Mouse (Mus musculus) midbrain, postnatal 0 days (tissue): Measurements from ENCODE around the gene Gan. TPM values are rescaled to one million over a fixed set of nuclear protein-coding genes. Genes with fewer than 3 reads are reported as not detected.

Source experiments
- ATAC-seq: fragments of 200-750 bp; cut with Nextera tagmentation; 2 replicates; pipeline ENCODE4 v1.8.0; 2017; ENCODE audit warnings: moderate number of reproducible peaks, mild to moderate bottlenecking, moderate TSS enrichment, moderate library complexity; ENCODE audit not compliant: low FRiP score
- DNase-seq: peaks from one replicate; pipeline ENCODE4 v3.0.0-alpha.2; 2015; ENCODE audit warnings: low spot score
- H3K27ac ChIP-seq: fragments of 300-500 bp; sonication (generic); 2 replicates; pipeline ENCODE4 v1.5.1; 2014; ENCODE audit warnings: low read depth, mild to moderate bottlenecking, low read length, mixed read lengths
- H3K27me3 ChIP-seq: fragments of 300-500 bp; sonication (generic); 2 replicates; pipeline ENCODE4 v1.6.1; 2014; ENCODE audit warnings: low read length, control low read depth, mixed read lengths; ENCODE audit not compliant: insufficient read depth
- H3K36me3 ChIP-seq: fragments of 300-500 bp; sonication (generic); 2 replicates; pipeline ENCODE4 v1.6.1; 2014; ENCODE audit warnings: low read length, control low read depth, mixed read lengths; ENCODE audit not compliant: insufficient read depth
- H3K4me1 ChIP-seq: fragments of 300-500 bp; sonication (generic); 2 replicates; pipeline ENCODE4 v1.6.1; 2014; ENCODE audit warnings: mild to moderate bottlenecking, control low read depth, antibody characterized with exemption, low read length, mixed read lengths; ENCODE audit not compliant: insufficient read depth
- H3K4me2 ChIP-seq: fragments of 300-500 bp; sonication (generic); 2 replicates; pipeline ENCODE4 v1.6.1; 2014; ENCODE audit warnings: low read depth, mild to moderate bottlenecking, low read length, mixed read lengths; ENCODE audit not compliant: poor library complexity, severe bottlenecking
- H3K4me3 ChIP-seq: fragments of 300-500 bp; sonication (generic); 2 replicates; pipeline ENCODE4 v1.5.1; 2014; ENCODE audit warnings: low read depth, mild to moderate bottlenecking, low read length, moderate library complexity
- H3K9ac ChIP-seq: fragments of 300-500 bp; sonication (generic); replicated peaks from 2 replicates; pipeline ENCODE4 v1.6.1; 2014; ENCODE audit warnings: mild to moderate bottlenecking, low read length, moderate library complexity, mixed read lengths; ENCODE audit not compliant: poor library complexity, severe bottlenecking
- H3K9me3 ChIP-seq: fragments of 300-500 bp; sonication (generic); 2 replicates; pipeline ENCODE4 v1.6.1; 2016; ENCODE audit warnings: low read length, control low read depth
- CTCF ChIP-seq: IDR thresholded peaks from 2 replicates; pipeline ENCODE4 v1.5.1; 2016; ENCODE audit warnings: antibody characterized with exemption, mild to moderate bottlenecking
- WGBS: fragments of 180-500 bp; shearing (Covaris S2); extraction: QIAGEN DNeasy Blood & Tissue Kit; methylation state at CpG from one replicate; pipeline ENCODE4 v1.1.7; 2014; 5-methylcytosine and 5-hydroxymethylcytosine counted together
- polyA plus RNA-seq: library from polyadenylated mRNA; unstranded; fragments of >200 nt; fragmentation: Nextera tagmentation; extraction: Ambion mirVana; gene quantifications from 2 replicates; pipeline ENCODE4 v1.2.1, GENCODE M21; 2015
- total RNA-seq: library from RNA; depleted of rRNA; stranded (reverse); fragments of >200 nt; gene quantifications from 2 replicates; pipeline ENCODE4 v1.2.3, GENCODE M21; 2014

The Gan gene
- total and polyA plus RNA-seq, 2 experiments from 2014 or later = 4.6 to 13.5 TPM

DNA sequence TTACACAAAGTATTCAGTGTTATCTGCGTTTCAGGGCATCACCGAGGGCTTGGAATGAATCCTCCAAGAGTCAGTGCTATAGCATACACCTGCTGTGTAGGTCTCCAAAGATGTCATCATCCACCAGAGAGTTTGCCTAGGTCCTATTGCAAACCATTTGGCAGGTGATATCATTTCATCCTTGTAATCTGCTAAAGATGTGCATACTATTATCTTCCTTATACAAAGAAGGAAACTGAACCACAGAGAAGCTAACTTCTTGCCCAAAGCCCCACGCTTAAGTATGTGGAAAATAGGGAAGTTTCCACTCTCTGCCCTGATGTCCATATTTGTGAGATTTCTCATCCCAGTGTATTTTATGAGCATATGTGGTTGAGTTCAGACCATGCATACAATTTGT, 31.5 kb upstream of the Gan start:
- Histone ChIP-seq H3K27me3 (no peaks in the 10 kb centered on the region), H3K9me3 (no peaks in the 10 kb centered on the region), H3K4me1 (no peaks in the 10 kb centered on the region), H3K4me2 (no peak overlapping the region), H3K27ac (no peak overlapping the region), H3K36me3 (no peaks in the 10 kb centered on the region), H3K9ac (no peak overlapping the region), H3K4me3 (no peak overlapping the region)
- TF ChIP-seq CTCF = no peak
- DNase-seq (no peak), ATAC-seq (no peak)
- WGBS = 96% methylated on average over 3 of the region's 3 CpGs

DNA sequence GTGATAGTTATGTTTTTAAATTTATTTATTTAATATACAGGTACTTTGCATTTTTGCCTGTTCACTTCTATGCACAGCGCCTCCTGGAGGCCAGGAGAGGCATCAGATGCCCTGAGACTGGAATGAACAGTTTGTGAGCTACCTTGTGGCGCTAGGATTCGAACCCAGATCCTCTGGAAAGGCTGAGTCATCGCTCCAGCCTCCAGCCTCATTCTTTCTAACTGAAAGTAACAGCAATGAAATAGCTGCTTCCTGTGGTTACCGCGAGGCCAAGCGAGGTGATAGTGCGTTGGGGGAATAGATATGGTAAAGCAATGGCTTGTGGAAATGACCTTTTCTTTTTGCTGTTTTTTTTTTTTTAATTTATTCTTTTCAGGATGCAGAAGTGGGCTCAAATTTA, 30.9 kb upstream of the Gan start:
- no peak for DNase-seq
- H3K4me2 ChIP-seq = no peak overlapping the region
- no peaks in the 10 kb centered on the region for H3K4me1 ChIP-seq
- no peaks in the 10 kb centered on the region for H3K27me3 ChIP-seq
- H3K36me3 ChIP-seq = no peaks in the 10 kb centered on the region
- H3K4me3 ChIP-seq = no peak overlapping the region
- H3K9me3 ChIP-seq = no peaks in the 10 kb centered on the region
- 0 out of 2 replicates have a peak, but pooled peaks have one; percentile 11 for TF ChIP-seq CTCF
- H3K9ac ChIP-seq = no peak overlapping the region
- 85% methylated on average over 8 of the region's 8 CpGs for WGBS
- no peak overlapping the region for H3K27ac ChIP-seq
- no peak for ATAC-seq

- H3K27ac ChIP-seq = no peak overlapping the region
- H3K36me3 ChIP-seq = no peaks in the 10 kb centered on the region
- no peaks in the 10 kb centered on the region for H3K4me1 ChIP-seq
- no peaks in the 10 kb centered on the region for H3K27me3 ChIP-seq
- H3K4me2 ChIP-seq = no peak overlapping the region
- no peak for DNase-seq
- H3K9ac ChIP-seq = no peak overlapping the region
- no peak for ATAC-seq
- 86% methylated on average over 3 of the region's 3 CpGs for WGBS
- H3K4me3 ChIP-seq = no peak overlapping the region
- TF ChIP-seq CTCF = no peak
- no peaks in the 10 kb centered on the region for H3K9me3 ChIP-seq
Observed at GRCm38 (mm10) chr8:117133702-117134101, 24.2 kb upstream of the Gan start.

GRCm38 (mm10) chr8:117136351-117136750, 21.6 kb upstream of the Gan start:
- 19% methylated on average over 4 of the region's 4 CpGs for WGBS
- no peak overlapping the region for H3K4me2 ChIP-seq

DNA sequence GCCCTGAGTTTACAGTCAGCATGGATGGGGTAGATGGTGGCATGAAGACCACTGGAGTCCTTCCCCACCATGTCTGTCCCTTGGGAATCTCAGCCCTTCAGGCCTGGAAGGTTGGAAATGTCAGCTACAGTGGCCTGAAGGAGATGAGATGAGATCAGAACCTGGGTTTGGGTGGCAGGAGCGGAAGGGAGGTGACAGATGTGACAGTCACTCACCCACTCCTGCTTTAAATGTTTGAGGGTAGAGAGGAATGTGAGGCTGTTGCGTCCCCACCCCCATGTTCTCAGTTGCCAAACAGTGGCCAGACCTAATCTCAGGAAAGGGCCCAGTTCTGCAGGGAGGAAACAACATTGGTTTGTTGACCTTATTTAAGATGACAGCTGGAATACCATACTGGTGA, 21.2 kb upstream of the Gan start:
- Histone ChIP-seq H3K4me2 (no peak overlapping the region), H3K9ac (no peak overlapping the region), H3K9me3 (no peaks in the 10 kb centered on the region), H3K4me1 (no peaks in the 10 kb centered on the region), H3K27ac (no peak overlapping the region), H3K4me3 (no peak overlapping the region), H3K27me3 (no peaks in the 10 kb centered on the region), H3K36me3 (no peaks in the 10 kb centered on the region)
- DNase-seq (no peak), ATAC-seq (no peak)
- TF ChIP-seq CTCF = no peak
- 59% methylated on average over 2 of the region's 2 CpGs for WGBS

More at GRCm38 (mm10) chr8:117136351-117136750, 21.6 kb upstream of the Gan start:
- Histone ChIP-seq H3K4me3 (no peak overlapping the region), H3K27me3 (no peaks in the 10 kb centered on the region), H3K9ac (no peak overlapping the region), H3K9me3 (no peaks in the 10 kb centered on the region), H3K4me1 (no peaks in the 10 kb centered on the region), H3K36me3 (no peaks in the 10 kb centered on the region), H3K27ac (no peak overlapping the region)
- ATAC-seq (no peak), DNase-seq (no peak)
- no peak for TF ChIP-seq CTCF

DNA sequence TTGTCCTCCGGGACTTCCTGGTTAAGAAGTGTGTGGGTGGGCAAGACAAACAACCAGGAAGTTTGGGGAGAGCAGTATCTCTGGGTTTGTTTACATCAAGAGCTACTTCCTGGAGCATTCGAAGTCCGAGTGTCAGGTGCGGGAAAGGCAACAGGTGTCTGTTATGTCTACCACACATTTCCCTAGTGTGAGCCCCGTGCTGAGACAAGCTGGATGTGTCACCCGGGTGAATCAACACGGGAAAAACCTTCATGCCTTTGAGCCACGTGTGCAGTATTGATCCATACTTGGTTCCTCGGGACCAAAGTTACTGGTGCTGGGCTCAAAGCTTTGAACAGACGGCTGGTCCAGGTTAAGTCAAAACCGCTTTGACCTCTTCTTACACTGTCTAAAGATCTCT, 20.6 kb upstream of the Gan start:
- H3K9ac ChIP-seq = no peak overlapping the region
- no peaks in the 10 kb centered on the region for H3K4me1 ChIP-seq
- ATAC-seq = no peak
- H3K27me3 ChIP-seq = no peaks in the 10 kb centered on the region
- H3K27ac ChIP-seq = no peak overlapping the region
- H3K9me3 ChIP-seq = no peaks in the 10 kb centered on the region
- H3K4me2 ChIP-seq = no peak overlapping the region
- no peak for TF ChIP-seq CTCF
- no peak overlapping the region for H3K4me3 ChIP-seq
- 75% methylated on average over 11 of the region's 11 CpGs for WGBS
- DNase-seq = no peak
- no peaks in the 10 kb centered on the region for H3K36me3 ChIP-seq
